Mouse (Mus musculus) limb, embryonic 11.5 days (tissue): ENCODE measurements at regions not wholly inside any gene's neighbourhood (a gene's known extent, or its start where the extent isn't known, plus 50 kb on each side); places are given as distances from the start of the nearest gene placed in this dataset.

ENCODE experiments used
- ATAC-seq: fragments of 200-750 bp; cut with Nextera tagmentation; 2 replicates; pipeline ENCODE4 v1.8.0; 2017; ENCODE audit warnings: low read depth; ENCODE audit not compliant: insufficient number of reproducible peaks, low FRiP score, low TSS enrichment
- DNase-seq: peaks from one replicate; pipeline ENCODE4 v3.0.0-alpha.2; 2015; ENCODE audit warnings: low spot score
- H3K27ac ChIP-seq: fragments of 300-500 bp; sonication (generic); replicated peaks from 2 replicates; pipeline ENCODE4 v1.5.1; 2014; ENCODE audit warnings: low read depth, mild to moderate bottlenecking, low read length
- H3K27me3 ChIP-seq: fragments of 300-500 bp; sonication (generic); 2 replicates; pipeline ENCODE4 v1.6.1; 2014; ENCODE audit warnings: mild to moderate bottlenecking, low read length, mixed read lengths; ENCODE audit not compliant: control insufficient read depth, insufficient read depth
- H3K36me3 ChIP-seq: fragments of 300-500 bp; sonication (generic); 2 replicates; pipeline ENCODE4 v1.6.1; 2014; ENCODE audit warnings: mild to moderate bottlenecking, low read length, moderate library complexity, mixed read lengths; ENCODE audit not compliant: control insufficient read depth, insufficient read depth
- H3K4me1 ChIP-seq: fragments of 300-500 bp; sonication (generic); 2 replicates; pipeline ENCODE4 v1.6.1; 2014; ENCODE audit warnings: low read length, mixed read lengths; ENCODE audit not compliant: control insufficient read depth, insufficient read depth
- H3K4me2 ChIP-seq: fragments of 300-500 bp; sonication (generic); 2 replicates; pipeline ENCODE4 v1.6.1; 2014; ENCODE audit warnings: low read depth, mild to moderate bottlenecking, moderate library complexity; ENCODE audit not compliant: severe bottlenecking
- H3K4me3 ChIP-seq: fragments of 300-500 bp; sonication (generic); 2 replicates; pipeline ENCODE4 v1.5.1; 2014; ENCODE audit warnings: low read depth, low read length
- H3K9ac ChIP-seq: fragments of 300-500 bp; sonication (generic); 2 replicates; pipeline ENCODE4 v1.6.1; 2014; ENCODE audit warnings: mild to moderate bottlenecking, low read length
- H3K9me3 ChIP-seq: fragments of 300-500 bp; sonication (generic); 2 replicates; pipeline ENCODE4 v1.6.1; 2016; ENCODE audit warnings: low read length; ENCODE audit not compliant: control insufficient read depth
- WGBS: fragments of 180-500 bp; shearing (Covaris S2); extraction: QIAGEN DNeasy Blood & Tissue Kit; methylation state at CpG from one replicate; pipeline ENCODE4 v1.1.7; 2014; 5-methylcytosine and 5-hydroxymethylcytosine counted together

DNA sequence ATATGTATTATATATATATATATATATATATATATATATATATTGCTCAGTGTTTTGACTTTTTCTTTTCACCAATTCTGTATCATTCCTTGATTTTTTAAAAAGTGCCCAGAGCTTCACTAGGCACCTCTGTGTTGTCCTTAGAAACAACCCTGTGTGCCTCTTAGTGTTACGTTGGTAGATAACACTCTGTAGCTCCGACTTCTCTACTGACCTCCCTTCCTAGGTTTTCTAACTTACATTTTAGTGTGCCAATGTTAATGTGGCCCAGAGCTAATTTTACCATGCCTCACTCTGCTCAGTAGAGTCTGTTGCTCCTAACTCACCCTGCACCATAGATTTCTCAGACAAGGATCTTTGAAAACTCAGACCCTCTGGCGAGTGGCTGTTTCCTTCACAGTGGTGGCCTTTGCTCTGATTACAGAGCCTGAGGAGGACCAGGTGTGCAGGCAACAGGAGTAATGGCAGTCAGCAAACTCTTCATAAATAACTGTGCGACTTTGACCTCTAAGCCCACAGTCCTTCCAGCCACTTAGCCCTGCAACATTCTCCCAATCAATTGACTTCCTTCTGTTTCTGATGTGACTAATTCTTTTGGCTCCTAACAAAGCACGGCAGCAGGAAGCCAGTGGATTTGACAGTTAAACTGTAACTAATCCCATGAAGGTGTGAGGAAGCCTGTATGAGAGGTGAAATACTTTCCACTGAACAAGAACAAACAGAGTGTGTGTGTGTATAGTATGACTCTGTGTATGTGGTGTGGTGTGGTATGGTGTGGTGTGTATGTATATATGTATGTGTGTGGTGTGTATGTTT lies 53.6 kb upstream of the Actr3 start:
- Histone ChIP-seq H3K27me3 (no peaks in the 10 kb centered on the region), H3K36me3 (no peaks in the 10 kb centered on the region), H3K4me2 (no peak overlapping the region), H3K27ac (peak overlapping the region; percentile 53; the same call in 1 of the 2 replicates), H3K9me3 (no peaks in the 10 kb centered on the region), H3K4me3 (no peak overlapping the region), H3K4me1 (no peaks in the 10 kb centered on the region), H3K9ac (no peak overlapping the region)
- DNase-seq: peak; percentile 53
- peak; percentile 72 for ATAC-seq
- 35% methylated on average over 5 of the region's 5 CpGs for WGBS

DNA sequence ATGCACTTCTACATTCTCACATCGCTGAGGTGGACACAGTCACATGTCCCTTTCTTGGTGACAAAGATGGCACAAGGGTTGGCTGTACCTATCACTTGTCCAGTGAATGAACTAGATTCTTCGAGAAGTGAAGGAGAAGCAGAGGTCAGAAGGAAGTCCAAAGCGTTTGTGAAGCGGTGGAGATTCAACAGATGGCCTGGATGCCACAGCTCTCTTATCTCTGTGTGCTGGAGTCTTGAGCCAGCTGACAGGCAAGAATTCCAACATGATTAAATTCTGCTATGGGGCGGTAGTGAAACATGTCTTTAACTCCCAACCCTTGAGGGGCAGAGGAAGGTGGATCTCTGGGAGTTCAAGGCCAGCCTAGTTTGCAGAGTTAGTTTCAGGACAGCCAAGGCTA lies 55.5 kb upstream of the Actr3 start:
- no peak for ATAC-seq
- 73% methylated on average over 5 of the region's 5 CpGs for WGBS

DNA sequence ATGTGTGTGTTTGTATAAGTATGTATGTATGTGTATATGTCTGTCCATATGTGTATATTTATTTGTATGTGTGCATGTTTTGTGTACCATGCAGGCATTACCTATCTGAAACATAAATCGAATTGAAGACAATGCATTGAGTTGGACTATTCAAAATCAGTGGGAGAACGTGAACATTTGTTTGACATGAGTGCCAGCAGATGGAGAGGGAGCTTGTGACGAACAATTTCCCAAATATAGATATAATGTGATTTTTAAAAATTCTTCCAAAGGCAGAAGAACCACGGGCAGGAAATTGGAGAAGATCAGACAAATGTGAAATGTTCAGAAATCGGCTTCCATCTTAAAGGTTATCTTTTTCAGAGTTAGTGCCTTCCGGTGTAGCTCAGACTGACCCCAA lies 59.1 kb upstream of the Actr3 start:
- H3K9me3 ChIP-seq: no peaks in the 10 kb centered on the region
- WGBS: 89% methylated on average over 6 of the region's 6 CpGs
- H3K36me3 ChIP-seq: no peaks in the 10 kb centered on the region
- no peak overlapping the region for H3K9ac ChIP-seq
- ATAC-seq (no peak), DNase-seq (no peak)
- H3K27ac ChIP-seq: no peak overlapping the region
- H3K4me2 ChIP-seq: no peak overlapping the region
- H3K4me1 ChIP-seq: no peaks in the 10 kb centered on the region
- no peak overlapping the region for H3K4me3 ChIP-seq
- H3K27me3 ChIP-seq: no peaks in the 10 kb centered on the region

More for the DNA sequence above, 55.5 kb upstream of the Actr3 start:
- Histone ChIP-seq H3K4me3 (no peak overlapping the region), H3K9ac (no peak overlapping the region), H3K27ac (no peak overlapping the region), H3K9me3 (no peaks in the 10 kb centered on the region), H3K4me2 (no peak overlapping the region), H3K36me3 (no peaks in the 10 kb centered on the region), H3K4me1 (no peaks in the 10 kb centered on the region), H3K27me3 (no peaks in the 10 kb centered on the region)
- DNase-seq: no peak

DNA sequence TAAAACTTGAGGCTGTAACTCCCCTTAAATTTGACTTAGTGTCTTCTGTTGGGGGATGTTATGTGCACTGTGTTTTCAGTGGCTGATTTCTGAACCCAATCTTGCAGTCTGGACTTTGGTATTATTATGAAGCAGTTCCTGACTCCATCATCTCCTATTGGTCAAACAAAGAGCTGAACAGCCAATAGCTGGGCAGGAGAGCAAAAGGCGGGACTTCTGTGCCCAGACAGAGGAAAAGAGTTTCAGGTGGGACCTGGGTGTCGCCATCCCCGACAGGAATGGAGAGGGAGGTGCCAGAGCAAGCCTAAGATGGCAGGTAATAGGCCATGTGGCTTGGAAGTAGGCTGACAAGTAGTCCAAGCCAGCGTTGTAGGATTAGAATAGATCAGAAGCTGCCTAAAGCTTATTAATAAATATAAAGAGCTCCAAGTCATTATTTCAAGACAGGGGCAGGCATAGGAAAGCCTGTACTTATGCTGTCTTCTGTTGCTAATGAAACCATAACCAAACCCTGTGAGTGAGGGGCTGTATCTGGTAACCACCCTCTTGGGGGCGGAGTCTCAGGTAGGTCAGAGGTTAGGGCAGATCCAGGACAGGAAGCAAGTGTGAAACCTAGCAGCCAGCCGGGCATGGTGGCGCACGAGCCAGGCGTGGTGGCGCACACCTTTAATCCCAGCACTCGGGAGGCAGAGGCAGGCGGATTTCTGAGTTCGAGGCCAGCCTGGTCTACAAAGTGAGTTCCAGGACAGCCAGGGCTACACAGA lies 60.0 kb upstream of the Actr3 start:
- H3K4me1 ChIP-seq: no peaks in the 10 kb centered on the region
- no peaks in the 10 kb centered on the region for H3K27me3 ChIP-seq
- H3K27ac ChIP-seq: no peak overlapping the region
- no peak overlapping the region for H3K9ac ChIP-seq
- DNase-seq (no peak), ATAC-seq (no peak)
- WGBS: 89% methylated on average over 10 of the region's 13 CpGs
- no peak overlapping the region for H3K4me3 ChIP-seq
- H3K9me3 ChIP-seq: no peaks in the 10 kb centered on the region
- H3K36me3 ChIP-seq: no peaks in the 10 kb centered on the region
- H3K4me2 ChIP-seq: no peak overlapping the region

DNA sequence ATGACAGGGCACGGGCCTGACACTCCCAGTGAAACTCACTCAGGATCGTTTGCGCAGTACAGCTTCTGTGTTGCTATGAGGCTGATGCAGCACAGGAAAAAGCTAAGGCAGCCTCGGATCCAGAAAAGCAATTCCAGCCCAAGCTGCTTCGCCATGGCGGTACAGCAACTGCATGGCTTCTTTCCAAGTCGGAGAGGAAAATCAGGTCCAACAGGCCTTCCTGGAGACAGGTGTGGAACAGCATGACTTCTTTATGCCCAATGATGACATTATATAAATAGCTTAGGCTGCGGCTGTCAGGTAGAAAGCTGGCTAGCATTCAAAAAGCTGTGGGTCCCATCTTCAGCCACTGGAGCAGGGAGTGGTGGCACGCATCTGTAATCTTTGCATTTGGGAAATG lies 61.5 kb upstream of the Actr3 start:
- DNase-seq (no peak), ATAC-seq (no peak)
- Histone ChIP-seq H3K4me2 (no peak overlapping the region), H3K27ac (no peak overlapping the region), H3K4me3 (no peak overlapping the region), H3K4me1 (no peaks in the 10 kb centered on the region), H3K27me3 (no peaks in the 10 kb centered on the region), H3K9ac (no peak overlapping the region), H3K36me3 (no peaks in the 10 kb centered on the region), H3K9me3 (no peaks in the 10 kb centered on the region)
- 91% methylated on average over 9 of the region's 9 CpGs for WGBS

DNA sequence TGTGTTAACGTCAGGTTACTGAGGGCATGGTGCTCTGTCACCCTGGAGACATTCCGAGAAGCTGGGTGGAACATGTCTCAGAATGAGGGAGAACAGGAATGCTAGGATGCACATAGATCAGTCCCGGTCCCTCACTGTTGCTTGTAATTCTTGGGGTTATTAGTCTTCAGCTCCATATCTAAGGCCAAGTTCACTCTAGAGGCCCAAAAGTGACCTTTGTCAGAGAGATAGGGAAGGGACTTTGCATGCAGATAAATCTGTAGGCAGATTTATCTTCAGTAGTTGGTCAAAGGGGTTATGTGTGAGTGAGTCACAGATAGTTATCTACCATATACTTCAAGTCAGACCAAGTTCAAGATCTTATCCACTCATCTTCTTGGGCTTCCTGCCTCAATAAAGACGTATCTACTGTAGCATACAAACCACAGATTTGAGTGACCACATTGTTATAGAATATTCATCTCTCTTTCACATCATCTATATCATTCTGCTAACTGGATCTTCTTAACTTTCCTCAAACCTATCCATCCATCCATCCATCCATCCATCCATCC lies 58.4 kb upstream of the Slc35f5 start:
- Histone ChIP-seq H3K9me3 (no peaks in the 10 kb centered on the region), H3K36me3 (no peaks in the 10 kb centered on the region), H3K9ac (no peak overlapping the region), H3K4me3 (no peak overlapping the region), H3K4me2 (no peak overlapping the region), H3K27ac (no peak overlapping the region), H3K4me1 (no peaks in the 10 kb centered on the region), H3K27me3 (no peaks in the 10 kb centered on the region)
- ATAC-seq (no peak), DNase-seq (no peak)
- 95% methylated on average over 4 of the region's 4 CpGs for WGBS

DNA sequence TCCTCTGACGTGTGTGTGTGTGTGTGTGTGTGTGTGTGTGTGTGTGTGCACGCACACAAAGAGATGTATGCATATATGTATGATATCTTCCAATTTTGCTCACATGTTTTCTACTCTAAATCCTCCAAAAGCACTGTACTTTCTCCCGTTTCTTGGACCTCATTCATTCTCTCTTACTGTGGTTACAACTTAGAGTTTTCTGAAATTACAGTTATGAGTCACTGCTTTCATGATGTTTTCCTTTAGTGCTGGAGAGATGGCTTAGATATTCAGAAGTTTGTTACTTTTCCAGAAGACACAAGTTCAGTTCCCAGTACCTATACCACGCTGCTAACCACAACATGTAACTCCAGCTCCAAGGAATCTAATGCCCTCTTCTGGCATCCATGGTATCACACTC lies 56.5 kb upstream of the Slc35f5 start:
- Histone ChIP-seq H3K4me1 (no peaks in the 10 kb centered on the region), H3K4me2 (no peak overlapping the region), H3K27me3 (no peaks in the 10 kb centered on the region), H3K9me3 (no peaks in the 10 kb centered on the region), H3K27ac (no peak overlapping the region), H3K36me3 (no peaks in the 10 kb centered on the region), H3K9ac (no peak overlapping the region), H3K4me3 (no peak overlapping the region)
- 89% methylated on average over 4 of the region's 4 CpGs for WGBS
- DNase-seq: no peak
- no peak for ATAC-seq

DNA sequence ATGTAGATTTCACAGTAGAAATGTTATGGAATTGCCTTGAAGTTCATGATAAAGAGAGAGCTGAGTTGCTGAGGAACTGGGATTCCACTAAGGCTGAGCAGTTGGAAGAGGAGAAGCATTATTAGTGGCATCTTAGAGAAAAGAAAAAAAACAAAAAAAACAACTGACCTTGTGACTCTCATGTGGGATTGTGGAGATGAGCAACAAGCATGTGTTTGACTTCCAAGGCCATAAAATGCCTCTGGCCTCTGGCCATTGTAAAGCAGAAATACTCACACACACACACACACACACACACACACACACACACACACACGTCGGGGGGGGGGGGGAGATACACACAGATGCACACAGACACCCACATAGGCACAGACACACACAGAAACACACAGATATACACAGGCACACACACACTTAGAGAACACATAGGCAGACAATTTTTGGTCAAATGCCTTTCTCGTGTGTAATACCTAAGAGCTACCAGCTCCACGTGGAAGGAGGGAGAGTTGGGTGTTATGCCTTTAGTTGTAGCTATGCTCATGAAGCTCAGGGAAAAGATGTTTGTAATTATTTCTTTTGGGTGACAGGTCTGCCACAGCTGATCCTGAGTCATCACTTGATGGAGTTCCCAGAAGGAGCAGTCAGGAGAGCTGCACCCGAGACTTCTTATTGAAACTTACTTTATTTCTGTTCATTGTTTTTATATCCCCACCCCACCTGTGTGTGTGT lies 52.4 kb upstream of the Slc35f5 start:
- Histone ChIP-seq H3K4me3 (no peak overlapping the region), H3K27ac (no peak overlapping the region), H3K4me1 (no peaks in the 10 kb centered on the region), H3K4me2 (no peak overlapping the region), H3K9me3 (no peaks in the 10 kb centered on the region), H3K36me3 (no peaks in the 10 kb centered on the region), H3K9ac (no peak overlapping the region), H3K27me3 (no peaks in the 10 kb centered on the region)
- ATAC-seq (no peak), DNase-seq (no peak)
- 75% methylated on average over 5 of the region's 5 CpGs for WGBS
